Mouse (Mus musculus): Measurements from ENCODE around the gene Adgrl4. TPM values are rescaled to one million over a fixed set of nuclear protein-coding genes. Genes with fewer than 3 reads are reported as not detected.

Adgrl4 gene
- 15.3 and 17.1 TPM in 2 replicates for polyA plus RNA-seq (2015; fragmentation: Nextera tagmentation; extraction: Ambion mirVana)

GRCm38 (mm10) chr3:151437693-151438092, at the start of gene Adgrl4:
TSS of gene Adgrl4 (plus strand) at chr3:151437887.

Data from skeletal muscle tissue, postnatal 0 days (tissue).